Mouse (Mus musculus) mature B cell (primary cell): ENCODE results near the gene Exph5.

Experiments
- in situ Hi-C: fragments of 300-500 bp; cut with MboI; formaldehyde crosslinking; loops from 2 replicates; pipeline ENCODE4 v1.14.3; 2019

The Exph5 gene

GRCm38 (mm10) chr9:53356219-53357155 is 55.0 kb downstream of the Exph5 start:
- in situ Hi-C loops: no loop called here

DNA sequence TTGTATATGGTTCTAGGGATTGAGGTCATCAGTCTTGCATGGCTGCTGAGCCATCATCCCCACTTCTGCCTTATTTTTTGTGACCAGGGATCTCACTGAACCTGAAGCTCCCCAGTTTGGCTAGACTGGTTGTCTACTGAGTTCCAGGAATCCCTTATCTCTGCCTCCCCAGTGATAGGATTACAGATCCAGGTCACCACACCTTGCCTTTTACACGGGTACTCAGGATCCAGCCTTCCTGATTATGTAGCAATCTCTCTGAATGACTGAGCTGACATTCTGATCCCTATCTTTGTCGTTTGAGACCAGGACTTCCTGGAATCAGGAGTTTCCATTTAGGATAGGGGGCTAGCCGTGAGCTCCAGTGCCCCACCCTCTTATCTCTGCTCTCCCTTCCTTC is 69.9 kb downstream of the Exph5 start:
- in situ Hi-C loops: no loop called here

DNA sequence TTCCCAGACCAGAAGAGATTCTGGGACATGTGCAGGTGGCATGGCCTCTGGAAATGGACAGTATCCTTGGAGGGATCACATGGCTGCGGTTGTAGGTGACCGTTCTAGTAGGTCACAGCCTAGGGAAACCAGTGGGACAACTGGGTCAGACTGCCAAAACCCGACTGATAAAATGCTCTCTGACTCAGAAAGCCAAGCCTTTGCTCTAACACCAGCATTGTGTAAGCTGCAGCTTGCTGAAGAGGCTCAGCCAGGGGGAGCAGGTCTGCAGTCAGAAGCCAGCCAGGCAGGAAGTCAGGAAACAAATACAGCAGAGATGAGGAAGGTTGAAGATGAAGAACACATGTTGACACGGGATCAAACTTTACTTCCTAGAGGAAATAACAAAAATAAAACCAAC is 74.4 kb downstream of the Exph5 start:
- in situ Hi-C loops: no loop called here

- in situ Hi-C loops: no loop called here
These were observed 75.3 kb downstream of the Exph5 start for GRCm38 (mm10) chr9:53376820-53377219.

- in situ Hi-C loops: no loop called here
These were observed 76.1 kb downstream of the Exph5 start for GRCm38 (mm10) chr9:53377597-53377996.

- in situ Hi-C loops: no loop called here
These were observed 76.7 kb downstream of the Exph5 start for GRCm38 (mm10) chr9:53378171-53378570.

DNA sequence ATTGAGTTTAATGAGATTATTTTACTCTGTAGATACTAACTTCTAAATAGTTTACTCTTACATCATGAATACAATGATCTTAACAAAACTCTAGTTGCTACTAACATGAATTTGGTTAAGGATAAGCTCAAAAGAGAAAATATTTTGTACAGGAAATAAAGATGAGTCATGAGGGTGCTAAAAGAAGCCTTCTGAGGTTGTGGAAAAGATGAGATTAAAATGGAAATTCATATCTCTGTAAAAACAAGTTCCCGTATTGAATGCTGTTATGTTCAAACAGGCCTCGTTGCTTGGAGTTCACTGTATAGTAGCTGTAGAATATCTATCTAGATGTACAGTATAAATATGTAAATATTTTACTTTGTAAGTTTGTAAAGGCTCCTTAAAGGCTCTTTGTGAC is 79.1 kb downstream of the Exph5 start:
- in situ Hi-C loops: no loop called here

- in situ Hi-C loops: no loop called here
These were observed 79.7 kb downstream of the Exph5 start for GRCm38 (mm10) chr9:53381113-53381615.

DNA sequence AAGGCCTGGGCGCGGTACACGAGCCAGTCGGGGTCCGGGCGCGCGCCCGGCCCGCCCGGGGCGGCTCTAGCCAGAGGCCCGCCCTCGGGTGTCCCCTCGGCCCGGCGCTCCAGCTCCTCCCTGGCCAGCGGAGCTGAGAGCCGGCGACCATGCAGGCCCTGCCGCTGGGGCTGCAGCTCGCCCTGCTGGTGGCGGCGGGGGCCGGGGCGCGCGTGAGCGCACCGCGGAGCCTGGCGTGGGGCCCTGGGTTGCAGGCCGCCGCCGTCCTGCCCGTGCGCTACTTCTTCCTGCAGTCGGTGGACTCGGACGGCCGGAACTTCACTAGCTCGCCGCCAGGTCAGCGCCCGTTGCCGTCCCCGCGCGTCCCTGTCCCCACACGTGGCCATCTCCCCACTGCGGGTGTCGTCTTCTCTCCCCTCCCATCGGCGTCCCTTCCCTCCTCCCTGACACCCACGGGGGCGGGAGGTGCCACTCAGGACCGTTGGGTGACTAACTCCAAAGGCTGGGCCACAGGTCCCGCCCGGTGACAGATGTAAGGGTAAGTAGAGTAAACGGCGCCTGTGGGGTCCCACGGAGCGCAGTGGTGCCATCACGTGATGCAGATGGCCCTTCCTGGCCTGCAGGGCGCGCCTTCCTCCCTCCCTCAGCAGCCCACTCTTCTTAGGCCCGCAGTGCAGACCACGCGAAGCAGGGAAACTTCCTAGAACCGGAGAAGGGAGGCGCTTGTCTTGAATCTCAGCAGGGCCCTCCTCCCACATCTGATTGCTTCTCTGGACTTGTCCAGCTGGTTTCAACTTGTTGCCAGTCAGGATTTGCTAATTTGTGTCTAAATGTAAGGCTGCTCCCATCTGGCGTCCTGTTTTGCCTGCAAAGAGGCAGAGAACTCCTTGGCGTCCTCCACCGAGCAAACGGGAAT is 82.7 kb downstream of the Exph5 start, which contains the start of gene Kdelc2:
Gene Kdelc2 (plus strand): TSS at position 75 of the 916 bp plus-strand sequence.
- in situ Hi-C loops: no loop called here

DNA sequence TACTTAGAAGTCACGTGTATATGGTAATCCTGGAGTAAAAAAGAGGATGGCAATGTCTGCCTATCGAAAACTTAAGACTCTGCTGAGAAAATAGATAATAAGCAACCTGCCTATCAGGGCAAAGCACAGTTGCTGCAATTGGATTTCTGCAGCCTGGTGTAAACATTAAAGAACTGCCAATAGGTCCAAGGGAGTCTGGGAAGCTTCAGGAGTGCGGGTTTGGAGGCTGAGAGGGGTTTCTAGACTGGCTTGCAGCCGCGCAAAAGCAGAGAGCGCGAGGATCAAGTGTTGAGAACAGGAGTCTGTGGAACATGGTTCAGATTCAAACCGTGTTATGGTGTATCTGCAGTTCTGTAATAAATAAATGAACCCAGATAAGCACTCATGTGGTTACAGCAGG is 83.4 kb downstream of the Exph5 start:
- in situ Hi-C loops: no loop called here

DNA sequence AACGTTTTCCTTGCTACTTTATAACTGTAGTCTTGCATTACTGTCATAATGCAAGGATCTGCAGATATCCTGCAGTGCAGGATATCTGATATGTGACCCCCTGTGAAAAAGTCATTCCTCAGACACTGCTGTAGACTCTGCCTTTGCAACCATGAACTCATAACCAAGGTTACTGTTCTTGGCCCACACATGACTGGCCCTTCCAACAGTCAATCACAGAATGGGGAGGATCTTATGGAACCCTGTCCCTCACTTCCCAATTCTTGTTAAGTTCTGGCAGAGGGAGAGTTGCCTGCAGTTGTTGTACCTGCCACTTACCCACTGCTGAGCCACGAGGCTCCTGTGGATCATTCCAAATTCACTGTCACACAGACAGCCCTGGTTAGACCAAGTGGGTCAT is 86.0 kb downstream of the Exph5 start:
- in situ Hi-C loops: no loop called here

DNA sequence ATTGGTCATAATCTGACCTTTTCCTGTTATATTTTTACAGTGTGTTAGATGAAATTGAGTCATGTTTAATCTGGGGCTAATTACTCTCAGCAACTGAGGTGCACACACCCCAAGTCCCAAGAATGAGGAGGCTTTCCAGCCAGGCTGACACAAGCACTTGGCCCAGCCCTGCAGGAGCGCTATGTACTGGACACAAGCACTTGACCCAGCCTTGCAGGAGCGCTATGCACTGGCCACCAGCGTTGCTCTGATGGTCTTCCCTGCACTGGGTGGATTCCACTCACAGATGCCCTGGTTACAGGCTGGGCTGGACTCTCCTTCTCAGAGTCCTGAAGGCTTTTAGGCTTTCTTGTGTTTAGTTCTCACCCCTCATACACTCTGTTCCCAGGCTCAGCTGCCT is 87.6 kb downstream of the Exph5 start:
- in situ Hi-C loops: no loop called here

- in situ Hi-C loops: loop anchor here (10.0 kb wide), 1 partner anchor 135 kb away; no protein-coding TSS in a partner anchor
These were observed 88.7 kb downstream of the Exph5 start for GRCm38 (mm10) chr9:53390136-53390535.

- in situ Hi-C loops: loop anchor here (10.0 kb wide), 1 partner anchor 143 kb away; no protein-coding TSS in a partner anchor
These were observed 96.4 kb downstream of the Exph5 start for GRCm38 (mm10) chr9:53397685-53398387.

DNA sequence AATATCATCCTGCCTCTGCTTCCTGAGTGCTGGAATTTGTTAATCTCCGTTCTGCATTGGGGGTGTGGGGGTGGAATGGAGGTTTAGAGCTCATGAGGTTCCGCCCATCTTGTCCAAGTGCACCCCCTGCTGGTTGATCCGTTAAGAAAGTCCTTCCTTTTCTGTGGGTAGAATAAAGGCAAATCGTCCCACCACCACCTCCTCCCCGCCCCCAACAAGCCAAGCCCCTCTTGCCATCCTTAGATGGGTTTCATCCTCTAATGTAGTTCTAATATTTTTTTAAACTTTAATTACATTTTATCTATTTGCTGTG is 96.9 kb downstream of the Exph5 start:
- in situ Hi-C loops: loop anchor here (10.0 kb wide), 1 partner anchor 144 kb away; no protein-coding TSS in a partner anchor

DNA sequence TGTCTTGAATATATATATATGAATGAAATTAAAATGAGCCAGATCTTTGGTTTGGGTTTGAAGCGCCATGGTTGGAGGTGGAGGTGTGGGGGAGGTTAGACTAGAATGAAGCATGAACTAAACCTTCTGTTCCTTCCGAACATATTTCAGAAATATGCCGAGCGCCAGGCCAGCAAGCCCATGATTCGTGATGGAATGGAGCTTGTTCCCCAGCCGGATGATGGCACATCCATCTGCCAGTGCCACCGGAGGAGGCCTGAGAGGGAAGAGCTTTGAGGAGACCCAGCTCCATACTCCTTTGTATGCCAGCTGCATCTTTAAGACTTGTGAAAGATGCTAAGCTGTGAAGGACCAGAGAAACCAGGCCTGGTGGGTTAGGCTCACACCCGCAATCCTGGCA is 98.1 kb downstream of the Exph5 start:
- in situ Hi-C loops: loop anchor here (10.0 kb wide), 1 partner anchor 145 kb away; no protein-coding TSS in a partner anchor

- in situ Hi-C loops: no loop called here
These were observed 99.2 kb downstream of the Exph5 start for GRCm38 (mm10) chr9:53400696-53401095.

DNA sequence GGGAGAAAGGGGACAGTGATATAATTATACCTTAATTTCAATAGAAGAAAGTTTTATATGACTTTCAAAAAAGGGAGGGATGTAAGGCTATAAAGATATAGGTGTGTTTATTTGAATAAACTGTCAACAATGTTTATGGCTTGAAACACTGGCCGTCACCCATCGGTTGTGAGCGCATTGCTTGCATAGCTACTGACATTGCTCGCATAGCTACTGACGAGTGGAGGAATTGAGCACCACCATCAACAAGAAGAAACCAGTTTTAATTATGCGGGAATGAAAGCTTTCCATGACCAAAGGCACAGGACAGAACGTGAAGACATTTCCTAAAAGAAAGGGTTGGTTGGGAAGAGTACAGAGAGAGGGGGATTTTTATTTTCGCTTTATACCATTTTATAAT is 99.7 kb downstream of the Exph5 start:
- in situ Hi-C loops: no loop called here

GRCm38 (mm10) chr9:53402291-53402711 is 100.8 kb downstream of the Exph5 start, which contains the start of gene 4930550C14Rik:
Gene 4930550C14Rik (plus strand): TSS chr9:53402325.
- in situ Hi-C loops: no loop called here

GRCm38 (mm10) chr9:53402991-53403390 is 101.5 kb downstream of the Exph5 start:
- in situ Hi-C loops: no loop called here

- in situ Hi-C loops: no loop called here
These were observed 102.7 kb downstream of the Exph5 start for GRCm38 (mm10) chr9:53404050-53404752.
